Mouse (Mus musculus): ENCODE data around the gene Gm17374. TPM values are rescaled to one million over a fixed set of nuclear protein-coding genes. Genes with fewer than 3 reads are reported as not detected.
"Not testable (repeated sequence)": the region's sequence is repeated elsewhere in the genome, so short reads cannot be mapped to it uniquely, and the experiment has no call there.

Gene Gm17374
- not detected for total RNA-seq (2021)

DNA sequence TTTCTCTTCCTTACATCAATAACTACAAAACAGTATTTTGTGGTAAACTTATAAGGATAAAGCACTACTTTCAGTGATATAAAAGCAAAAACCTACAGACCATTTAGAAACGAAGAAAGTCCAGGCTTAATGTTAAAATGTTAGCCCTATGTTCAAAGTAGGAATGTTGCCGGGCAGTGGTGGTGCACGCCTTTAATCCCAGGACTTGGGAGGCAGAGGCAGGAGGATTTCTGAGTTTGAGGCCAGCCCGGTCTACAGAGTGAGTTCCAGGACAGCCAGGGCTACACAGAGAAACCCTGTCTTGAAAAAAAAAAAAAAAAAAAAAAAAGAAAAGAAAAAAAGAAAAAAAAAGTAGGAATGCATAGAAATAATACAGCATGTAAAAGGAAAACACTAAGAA lies at the start of gene Gm17374:
TSS of gene Gm17374 (plus strand) at position 301 of the 400 bp plus-strand sequence.
- DNase-seq; intact Hi-C loops (cut with DNase I): not testable (repeated sequence)

DNA sequence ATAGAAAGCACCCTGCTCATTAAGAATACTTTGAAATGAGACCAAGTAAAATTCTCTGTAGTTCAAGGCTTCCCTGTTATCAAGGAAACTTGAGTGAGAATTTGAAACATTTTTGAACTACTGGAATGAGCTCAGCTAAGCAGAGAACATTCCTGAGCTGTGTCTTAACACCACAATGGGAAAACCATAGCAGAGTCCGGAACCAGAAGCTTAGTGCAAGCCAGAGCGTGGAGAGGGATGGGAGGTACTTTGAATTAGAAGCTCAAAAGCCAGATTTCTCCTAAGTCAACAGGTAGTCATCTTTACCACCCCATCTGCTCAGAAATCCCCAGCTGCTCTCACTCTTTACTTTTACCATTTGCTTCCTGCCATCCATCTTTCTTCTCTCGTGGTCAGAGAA lies 46.9 kb upstream of the Gm17374 start:
- intact Hi-C loops (cut with DNase I): no loop called here
- DNase-seq: no peak

DNA sequence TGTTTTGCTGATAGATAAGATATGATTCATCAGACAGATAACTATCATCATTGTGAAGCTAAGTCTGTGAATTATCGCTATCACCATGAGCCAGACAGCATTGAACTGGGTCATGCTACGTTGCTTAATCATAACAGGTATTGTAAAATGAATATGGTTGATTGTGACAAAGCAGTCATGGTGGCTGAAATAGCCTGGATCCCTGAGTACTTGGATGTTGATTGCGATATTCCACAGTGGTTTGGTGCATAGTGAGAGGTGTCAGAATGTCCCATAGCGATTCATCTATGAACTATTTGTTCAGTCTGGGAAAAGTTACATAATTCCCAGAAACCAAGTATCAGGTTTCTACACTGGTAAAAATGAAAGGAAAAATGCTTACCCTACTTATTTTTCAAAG lies 44.2 kb upstream of the Gm17374 start:
- no peak for DNase-seq
- intact Hi-C loops (cut with DNase I): no loop called here

DNA sequence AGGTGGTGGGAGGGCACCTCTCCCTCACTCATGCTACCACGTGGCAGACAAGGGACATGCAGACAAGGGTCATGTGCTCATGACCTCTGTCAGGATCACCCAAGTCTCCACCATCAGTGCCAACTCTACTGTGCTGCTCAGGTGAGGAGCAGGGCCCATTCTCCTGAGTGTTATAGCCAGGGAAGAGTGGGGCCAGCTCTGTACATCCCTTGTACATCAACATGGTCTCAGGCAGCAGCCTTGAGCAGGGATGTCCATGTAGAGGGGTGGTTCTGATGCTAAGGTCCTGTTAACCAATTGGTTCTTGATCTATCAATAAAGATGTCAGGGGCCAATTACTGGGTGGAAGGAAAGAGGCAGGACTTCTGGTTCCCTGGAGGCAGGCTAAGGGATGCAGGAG lies 42.9 kb upstream of the Gm17374 start:
- intact Hi-C loops (cut with DNase I): no loop called here
- no peak for DNase-seq

DNA sequence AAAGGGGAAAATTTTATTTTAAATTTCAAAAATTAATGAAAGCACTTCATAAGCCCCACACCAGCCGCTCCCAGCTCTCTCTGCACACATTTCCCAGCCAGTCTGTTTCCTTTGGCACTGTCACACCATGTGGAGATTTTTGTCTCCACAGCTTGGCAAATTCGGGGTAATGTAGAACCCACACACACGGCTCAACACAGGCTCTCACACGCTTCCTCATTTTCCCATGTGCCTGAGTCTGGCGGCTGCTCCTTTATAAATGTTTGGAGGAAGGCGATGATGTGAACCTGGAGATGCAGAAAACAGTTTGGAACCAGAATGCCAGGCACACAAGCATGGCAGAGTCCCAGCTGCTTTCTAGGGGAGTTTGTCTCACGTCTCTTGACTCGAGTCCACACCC lies 38.0 kb upstream of the Gm17374 start:
- intact Hi-C loops (cut with DNase I): no loop called here
- DNase-seq: no peak

DNA sequence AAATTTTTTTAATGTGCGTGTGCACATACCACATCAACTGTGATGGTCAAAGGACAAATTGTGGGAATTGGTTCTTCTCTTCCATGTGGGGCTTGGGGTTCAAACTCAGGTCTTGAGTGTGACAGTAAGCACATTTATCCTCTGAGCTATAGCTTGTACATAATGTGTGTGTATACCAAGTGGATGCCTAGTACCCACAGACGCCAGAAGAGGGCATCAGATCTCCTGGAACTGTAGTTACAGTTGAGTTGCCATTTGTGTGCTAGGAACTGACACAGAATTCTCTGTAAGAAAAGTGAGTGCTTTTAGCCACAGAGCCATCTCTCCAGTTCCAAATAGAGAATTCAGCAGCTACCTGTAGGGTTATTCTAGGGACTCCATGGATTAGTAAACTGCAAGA lies 26.3 kb upstream of the Gm17374 start:
- DNase-seq: no peak
- intact Hi-C loops (cut with DNase I): no loop called here

DNA sequence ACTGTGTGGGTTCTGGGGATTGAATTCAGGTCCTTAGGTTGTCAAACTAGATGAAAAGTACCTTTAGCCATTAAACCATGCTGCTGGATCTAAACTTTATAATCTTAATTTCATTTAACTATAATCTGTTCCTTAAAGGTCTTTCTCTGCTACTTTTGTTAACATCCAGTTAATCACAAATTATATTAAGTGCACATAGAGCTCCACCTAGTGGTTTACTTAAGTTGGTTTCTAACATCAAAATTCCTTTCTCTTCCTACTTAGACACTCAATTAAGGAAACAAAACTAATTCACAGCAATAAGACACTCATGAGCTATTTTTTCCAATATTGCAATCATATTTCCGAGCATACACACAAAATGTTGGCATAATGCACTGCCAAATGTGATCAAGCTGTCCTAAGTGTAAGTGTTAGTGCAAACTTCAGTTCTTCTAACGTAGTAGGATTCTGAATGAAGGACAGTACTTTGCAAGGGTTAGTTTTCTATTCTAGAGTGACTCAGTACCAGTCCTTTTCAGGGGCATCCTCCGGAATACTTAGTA lies 7.4 kb downstream of the Gm17374 start:
- DNase-seq: peak in 1 of 2 experiments; percentile 3
- intact Hi-C loops (cut with DNase I): loop anchor here (2.0 to 5.0 kb wide), 3 partner anchors 382 to 778 kb away; no protein-coding TSS in a partner anchor

DNA sequence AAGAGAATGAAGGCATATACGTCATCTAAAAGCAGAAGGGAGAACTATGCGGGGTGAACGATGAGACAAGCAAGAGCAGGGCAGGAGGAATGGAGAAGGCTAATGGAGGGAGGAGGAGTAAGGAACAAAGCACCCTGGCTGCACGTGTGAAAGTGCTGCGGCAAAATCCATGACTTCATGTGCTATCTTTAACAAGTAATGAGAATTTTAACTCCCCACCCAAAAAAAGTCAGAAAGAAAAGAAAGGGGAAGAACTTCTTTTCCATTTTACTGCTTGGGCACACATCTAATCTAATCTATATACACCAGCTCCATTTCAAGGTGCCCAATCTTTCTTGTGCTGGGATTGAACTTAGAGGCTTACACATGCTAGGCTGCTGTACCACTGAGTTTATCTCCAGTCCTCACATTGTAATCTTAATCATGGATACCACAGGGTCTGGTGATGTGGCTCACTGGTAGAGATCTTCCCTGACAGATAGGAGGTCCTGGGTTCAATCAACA lies 11.6 kb downstream of the Gm17374 start:
- DNase-seq: no peak
- intact Hi-C loops (cut with DNase I): loop anchor here (1.0 kb wide), 1 partner anchor 15 kb away; no protein-coding TSS in a partner anchor

DNA sequence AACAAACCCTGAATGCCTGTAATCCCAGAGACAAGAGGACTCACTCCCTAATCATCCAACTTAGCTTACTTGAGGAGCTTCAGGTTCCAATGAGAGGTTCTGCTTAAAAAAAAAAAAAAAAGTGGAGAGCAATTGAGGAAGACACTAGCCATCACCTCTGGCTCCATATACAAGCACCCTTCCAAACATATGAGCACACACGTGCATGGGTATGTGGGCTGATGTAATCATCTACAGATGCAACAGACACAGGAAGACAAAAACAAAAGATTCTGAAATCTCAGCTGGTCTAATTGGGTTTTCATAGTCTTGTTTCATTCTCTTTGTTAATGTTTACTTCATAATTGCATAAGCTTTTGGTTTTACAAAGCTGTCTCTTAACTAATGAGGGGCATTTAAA lies 17.2 kb downstream of the Gm17374 start:
- no peak for DNase-seq
- intact Hi-C loops (cut with DNase I): no loop called here

DNA sequence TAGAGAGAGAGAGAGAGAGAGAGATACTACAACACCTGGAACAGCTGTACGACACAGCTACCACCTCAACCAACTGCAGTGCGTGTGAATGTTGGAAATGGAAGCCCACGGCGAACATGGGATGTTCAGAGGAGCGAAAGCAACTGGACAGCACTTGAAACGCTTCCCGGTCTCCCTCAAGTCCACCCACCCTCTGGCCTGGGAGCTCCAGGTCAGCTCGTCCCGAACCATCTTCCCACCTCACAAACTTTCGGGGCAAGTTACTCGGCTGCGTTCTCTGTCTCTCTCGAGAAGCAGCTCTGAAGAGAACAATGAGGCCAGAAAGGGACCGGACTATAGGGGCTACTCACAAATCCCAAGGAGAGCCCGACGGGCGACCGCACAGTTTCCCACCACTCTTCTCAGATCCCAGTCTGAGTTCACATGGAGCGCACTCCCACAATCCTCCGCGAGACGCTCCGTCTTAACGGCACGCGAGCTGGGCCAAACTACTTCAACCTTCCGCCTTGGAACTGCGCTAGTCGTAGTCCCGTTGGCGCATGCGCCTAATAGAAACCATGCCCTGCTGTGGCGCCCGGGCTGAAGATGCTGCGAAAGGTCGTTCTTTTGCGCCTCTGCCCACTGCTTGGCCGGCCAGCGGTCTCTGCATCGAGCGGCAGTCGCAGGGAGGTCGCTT lies 18.4 kb downstream of the Gm17374 start, which contains the start of the genes Esf1 and Ndufaf5:
TSS of gene Esf1 (minus strand) at position 438 of the 676 bp plus-strand sequence.
TSS of gene Ndufaf5 (plus strand) at position 523 of the 676 bp plus-strand sequence.
- intact Hi-C loops (cut with DNase I): loop anchor here (5.0 kb wide), 2 partner anchors 103 to 227 kb away; partner anchors contain the start of genes Macrod2 and Tasp1
- DNase-seq: peak; percentile 98

DNA sequence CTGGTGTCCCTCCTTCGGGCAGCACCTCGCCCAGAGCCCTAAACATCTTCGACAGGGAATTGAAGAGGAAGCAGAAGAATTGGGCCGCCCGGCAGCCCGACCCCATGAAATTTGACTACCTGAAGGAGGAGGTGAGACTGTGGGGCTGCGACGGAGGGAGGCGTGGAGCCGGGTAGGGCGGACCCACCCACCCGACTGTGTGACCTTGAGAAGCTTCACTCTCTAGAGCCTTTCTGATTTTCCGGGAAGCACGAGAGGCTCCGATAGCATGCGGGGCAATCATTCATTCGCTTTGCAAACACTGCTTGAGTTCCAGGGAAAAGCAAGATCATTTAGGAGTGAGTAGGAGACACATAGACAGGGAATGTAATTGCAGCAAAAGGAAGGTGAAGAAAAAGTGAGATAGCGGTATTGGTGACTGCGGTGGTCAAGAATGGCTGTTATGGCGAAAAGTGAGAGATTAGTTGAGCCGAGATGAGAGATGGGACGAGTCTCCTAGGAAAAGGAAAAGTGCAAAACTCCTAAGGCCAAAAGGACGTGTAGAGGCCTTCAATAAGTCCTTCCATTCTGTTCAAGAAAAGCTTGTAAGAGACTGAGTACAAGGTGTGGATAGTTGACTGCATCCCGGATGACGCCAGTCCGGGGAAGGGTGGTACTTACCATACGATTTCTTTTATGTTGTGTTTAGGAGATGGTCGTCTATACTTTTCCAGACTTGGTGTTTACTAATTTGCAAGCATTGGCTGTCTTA lies 19.1 kb downstream of the Gm17374 start:
- no peak for DNase-seq
- intact Hi-C loops (cut with DNase I): loop anchor here (5.0 kb wide), 2 partner anchors 104 to 226 kb away; partner anchors contain the start of genes Macrod2 and Tasp1

DNA sequence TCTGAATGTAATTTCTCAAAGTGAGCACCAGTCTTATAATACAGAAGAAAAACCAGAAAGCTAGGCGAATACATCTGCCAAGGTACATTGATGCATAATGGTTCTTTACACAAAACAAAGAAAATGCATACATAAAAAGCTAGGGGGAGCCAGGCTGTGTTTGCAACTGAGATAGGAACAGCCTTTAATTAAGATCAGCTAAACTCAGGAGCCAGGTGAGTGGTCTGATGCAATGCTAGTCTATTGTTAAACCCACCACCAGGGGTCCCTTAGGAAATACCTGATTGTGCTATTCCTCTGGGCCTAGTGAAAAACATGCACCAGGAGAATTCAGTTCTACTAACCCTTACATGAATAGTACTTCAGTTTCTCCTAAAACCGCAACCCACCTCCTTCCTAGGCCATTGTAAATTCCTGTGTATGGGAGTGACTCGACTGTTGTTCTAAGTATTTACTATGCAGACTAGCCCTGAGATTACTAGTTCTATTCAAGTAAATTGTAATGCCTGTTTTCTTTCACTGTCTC lies 33.9 kb downstream of the Gm17374 start:
- DNase-seq; intact Hi-C loops (cut with DNase I): not testable (repeated sequence)

DNA sequence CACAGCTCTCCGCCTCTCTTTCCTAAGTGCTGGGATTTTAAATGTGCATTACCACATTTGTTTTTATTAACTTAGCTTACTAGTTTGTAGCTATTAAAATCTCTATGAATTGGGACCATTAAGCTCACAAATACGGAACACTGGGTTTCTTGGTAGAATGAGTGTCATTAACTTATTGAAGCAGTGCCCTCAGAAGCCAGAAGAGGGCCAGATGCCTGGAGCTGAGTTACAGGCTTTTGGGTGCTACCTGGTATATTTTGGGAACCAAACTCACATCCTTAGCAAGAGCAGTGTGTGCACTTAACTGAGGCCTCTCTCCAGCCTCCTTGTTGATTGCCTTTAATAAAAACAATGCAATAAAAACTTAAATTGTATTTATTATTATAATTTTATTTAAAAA lies 48.9 kb downstream of the Gm17374 start:
- intact Hi-C loops (cut with DNase I): loop anchor here (5.0 kb wide), 1 partner anchor 227 kb away; no protein-coding TSS in a partner anchor

DNA sequence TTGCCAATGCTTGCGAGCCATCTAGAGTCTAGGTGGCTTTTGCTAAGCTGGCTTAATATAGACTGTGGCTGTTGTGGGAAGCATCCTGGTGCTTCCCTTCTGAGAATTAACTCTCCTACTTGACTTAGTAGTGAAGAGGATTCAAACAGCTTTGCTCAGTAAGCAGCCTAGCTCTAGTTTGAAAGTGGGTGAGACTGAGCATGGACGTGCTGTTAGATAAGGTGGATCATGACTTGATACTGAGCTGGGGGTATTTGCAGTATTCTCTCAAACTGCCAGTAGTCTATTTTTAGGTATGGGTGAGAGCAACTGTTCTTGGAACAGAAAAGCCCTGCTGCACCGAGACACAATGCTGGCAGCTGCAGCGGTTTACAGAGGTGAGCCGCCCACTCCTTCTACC lies 50.7 kb downstream of the Gm17374 start:
- peak; percentile 25 to 38 for DNase-seq
- intact Hi-C loops (cut with DNase I): loop anchor here (5.0 kb wide), 1 partner anchor 225 kb away; no protein-coding TSS in a partner anchor

More for the DNA sequence above, 48.9 kb downstream of the Gm17374 start:
- DNase-seq: peak in 1 of 2 experiments; percentile 13

Other genes with a start within 250 kb of the Gm17374 start
- 1 to 10 TPM; 6.7 to 7.1 TPM for gene Tasp1, start 85.2 kb upstream of the Gm17374 start, total RNA-seq (2021)
- gene Esf1, start 18.5 kb downstream of the Gm17374 start, total RNA-seq (2021): 10 to 100 TPM; 14.8 to 15.3 TPM
- gene Ndufaf5, start 18.6 kb downstream of the Gm17374 start, total RNA-seq (2021): 10 to 100 TPM; 27.1 to 27.9 TPM
- gene Sel1l2, start 237.7 kb downstream of the Gm17374 start, total RNA-seq (2021): not detected
- 1 to 10 TPM; 8.5 to 9.9 TPM for gene Macrod2, start 243.3 kb downstream of the Gm17374 start, total RNA-seq (2021)

All from heart, postnatal 10 days (tissue).